ENCODE assay signal across 7 mouse cellular contexts in genomic region chr8:127588313-127588712, GRCm38 (mm10).
DNase-seq lines count a peak whose midpoint lies in the region; ATAC-seq and TF ChIP-seq lines count a peak whose summit lies in the region.

No protein-coding gene starts in this region.

- no peak overlapping the region for H3K4me2 ChIP-seq in forebrain, embryonic 11.5 days (ENCODE audit: low read depth, low read length, severe bottlenecking)

- 87% methylated on average over 4 of the region's 4 CpGs for WGBS in small intestine, adult 2 months
- WGBS in forebrain, embryonic 11.5 days, result 74% methylated on average over 4 of the region's 4 CpGs

- DNase-seq in left cerebral cortex, adult 2 months (ENCODE audit: extremely low spot score in 1 of 2, low spot score in 2 of 2), result peak in 1 of 2 experiments; percentile 23
- DNase-seq in left cerebral cortex, postnatal 25 days (ENCODE audit: low spot score in 2 of 2), result no peak
- DNase-seq in adrenal gland, postnatal 14 days, result peak; percentile 33
- peak; percentile 39 for DNase-seq in heart, postnatal 4 days
- DNase-seq in forebrain, embryonic 11.5 days (ENCODE audit: low spot score), result no peak

- no peak overlapping the region for H3K27ac ChIP-seq in left cerebral cortex, adult 2 months
- no peak overlapping the region for H3K27ac ChIP-seq in ES-Bruce4 (ENCODE audit: insufficient read depth, low read length)
- no peak overlapping the region for H3K27ac ChIP-seq in small intestine, adult 2 months (ENCODE audit: insufficient read depth, low read depth, low read length)
- no peak overlapping the region for H3K27ac ChIP-seq in forebrain, embryonic 11.5 days (ENCODE audit: low read depth, low read length)

- TF ChIP-seq CTCF in left cerebral cortex, adult 2 months (IDR thresholded peaks at IDR 0.05), result peak; percentile 56
- TF ChIP-seq CTCF in ES-Bruce4 (IDR thresholded peaks at IDR 0.05; ENCODE audit: low read depth, low read length), result peak; percentile 60
- TF ChIP-seq CTCF in small intestine, adult 2 months (IDR thresholded peaks at IDR 0.05; ENCODE audit: extremely low read depth, insufficient read length, insufficient replicate concordance, low read depth, low read length), result peak; percentile 65; the same call in 1 of the 2 replicates

- no peak for TF ChIP-seq POLR2A in ES-Bruce4 (IDR thresholded peaks at IDR 0.05; ENCODE audit: insufficient read depth, low read length)
- no peak for TF ChIP-seq POLR2A in small intestine, adult 2 months (IDR thresholded peaks at IDR 0.05; ENCODE audit: low read depth, low read length)

- no peak overlapping the region for H3K4me3 ChIP-seq in left cerebral cortex, adult 2 months
- H3K4me3 ChIP-seq in ES-Bruce4 (ENCODE audit: low read depth, low read length), result no peak overlapping the region
- H3K4me3 ChIP-seq in small intestine, adult 2 months (ENCODE audit: low read depth, low read length), result no peak overlapping the region
- no peak overlapping the region for H3K4me3 ChIP-seq in forebrain, embryonic 11.5 days (ENCODE audit: low read depth, low read length)

- intact Hi-C loops in left cerebral cortex, adult 2 months (cut with DNase I), result loop anchor here (1.0 to 5.0 kb wide), 3 partner anchors 150 to 770 kb away; partner anchors contain the start of gene Nrp1
- intact Hi-C loops in left cerebral cortex, postnatal 25 days (cut with DNase I), result loop anchor here (2.0 to 10.0 kb wide), 3 partner anchors 244 to 774 kb away; no protein-coding TSS in a partner anchor

- H3K9me3 ChIP-seq in ES-Bruce4 (replicated peaks; ENCODE audit: control insufficient read depth, insufficient read depth, low read length, poor library complexity, severe bottlenecking), result peaks cover 2% of the 10 kb centered on the region; the same call in 1 of the 2 replicates
- H3K9me3 ChIP-seq in forebrain, embryonic 11.5 days (ENCODE audit: control insufficient read depth, low read length), result no peaks in the 10 kb centered on the region

- H3K36me3 ChIP-seq in ES-Bruce4 (ENCODE audit: control insufficient read depth, insufficient read depth, low read length, poor library complexity, severe bottlenecking), result no peaks in the 10 kb centered on the region
- no peaks in the 10 kb centered on the region for H3K36me3 ChIP-seq in small intestine, adult 2 months (ENCODE audit: control insufficient read depth, insufficient read depth, low read length)
- no peaks in the 10 kb centered on the region for H3K36me3 ChIP-seq in forebrain, embryonic 11.5 days (ENCODE audit: control insufficient read depth, insufficient read depth, low read length)

- no peaks in the 10 kb centered on the region for H3K27me3 ChIP-seq in ES-Bruce4 (ENCODE audit: control insufficient read depth, insufficient read depth, low read length, poor library complexity, severe bottlenecking)
- no peaks in the 10 kb centered on the region for H3K27me3 ChIP-seq in small intestine, adult 2 months (ENCODE audit: control insufficient read depth, insufficient read depth, low read length)
- H3K27me3 ChIP-seq in forebrain, embryonic 11.5 days (ENCODE audit: control insufficient read depth, insufficient read depth, low read length), result no peaks in the 10 kb centered on the region

- no peaks in the 10 kb centered on the region for H3K4me1 ChIP-seq in ES-Bruce4 (ENCODE audit: control insufficient read depth, insufficient read depth, low read length)
- no peaks in the 10 kb centered on the region for H3K4me1 ChIP-seq in small intestine, adult 2 months (ENCODE audit: control insufficient read depth, insufficient read depth, insufficient read length, low read length)
- no peaks in the 10 kb centered on the region; the same call in 1 of the 2 replicates for H3K4me1 ChIP-seq in forebrain, embryonic 11.5 days (replicated peaks; ENCODE audit: control insufficient read depth, insufficient read depth, low read length)

- no peak for ATAC-seq in forebrain, embryonic 11.5 days (replicated peaks; ENCODE audit: low FRiP score)

- TF ChIP-seq EP300 in ES-Bruce4 (IDR thresholded peaks at IDR 0.05; ENCODE audit: insufficient read depth, low read depth, low read length), result no peak

- H3K9ac ChIP-seq in ES-Bruce4 (ENCODE audit: low read depth, poor library complexity, severe bottlenecking), result no peak overlapping the region
- H3K9ac ChIP-seq in forebrain, embryonic 11.5 days (ENCODE audit: low read length), result no peak overlapping the region

Comparison
In these comparisons a context has a peak if more than half of its experiments do, and no peak if none do; other contexts are left out.
1. DNase-seq: peak in adrenal gland, postnatal 14 days (single experiment) and heart, postnatal 4 days (single experiment); none in left cerebral cortex, postnatal 25 days (0 of 2) and forebrain, embryonic 11.5 days (single experiment).
2. Peak in every context shown above with its lines, with median percentiles within 50 percentile points of each other: CTCF ChIP-seq.